Mouse (Mus musculus) common myeloid progenitor, adult 5-6 weeks (primary cell): ENCODE measurements around the gene Pdyn. TPM values are rescaled to one million over a fixed set of nuclear protein-coding genes. Genes with fewer than 3 reads are reported as not detected.

Experiments
- ATAC-seq: replicated peaks from 2 replicates; pipeline ENCODE4 v1.8.0; 2016; ENCODE audit warnings: low read depth, mild to moderate bottlenecking, moderate TSS enrichment, inconsistent platforms; ENCODE audit not compliant: poor library complexity, severe bottlenecking
- total RNA-seq: library from RNA; stranded (forward); fragments of 200-1000, 187-1606 nt; gene quantifications from 2 replicates; pipeline ENCODE4 v1.2.3, GENCODE M21; 2017

Gene Pdyn
- not detected in 2 replicates for total RNA-seq

DNA sequence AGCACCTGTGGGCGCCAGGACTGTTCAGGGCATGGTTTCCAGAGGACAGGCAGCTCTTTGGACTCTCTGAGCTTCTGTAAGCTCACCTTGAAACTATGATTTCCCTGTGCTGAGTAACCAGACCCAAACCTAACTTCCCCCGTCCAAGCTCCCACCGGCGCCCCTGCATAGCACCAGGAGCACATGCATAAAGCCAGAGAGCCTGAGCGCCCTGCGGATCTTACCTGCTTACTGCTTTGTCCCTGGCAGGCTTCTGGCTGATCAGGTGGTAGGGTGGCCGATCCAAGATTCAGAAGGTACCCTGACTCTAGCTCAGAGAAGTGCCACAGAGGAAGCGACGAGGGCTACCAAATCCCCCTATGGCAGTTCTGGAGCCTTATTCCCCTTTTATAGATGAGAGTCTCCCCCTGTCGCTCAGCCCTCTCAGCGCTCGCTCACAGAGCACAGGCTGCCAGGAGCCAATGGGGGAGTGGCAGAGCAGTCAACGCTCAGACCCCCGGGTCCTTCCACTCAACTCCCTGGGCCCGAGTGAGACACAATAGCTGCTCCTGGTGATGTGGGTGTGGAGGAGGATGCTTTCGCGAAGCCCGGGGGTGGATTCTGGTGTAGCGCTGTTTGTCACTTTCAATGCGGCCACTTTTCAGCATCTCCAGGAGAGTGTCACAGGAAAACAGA lies at the start of gene Pdyn:
Gene Pdyn, minus strand, starts transcription at position 361 of the 675 bp plus-strand sequence.
- no peak for ATAC-seq

DNA sequence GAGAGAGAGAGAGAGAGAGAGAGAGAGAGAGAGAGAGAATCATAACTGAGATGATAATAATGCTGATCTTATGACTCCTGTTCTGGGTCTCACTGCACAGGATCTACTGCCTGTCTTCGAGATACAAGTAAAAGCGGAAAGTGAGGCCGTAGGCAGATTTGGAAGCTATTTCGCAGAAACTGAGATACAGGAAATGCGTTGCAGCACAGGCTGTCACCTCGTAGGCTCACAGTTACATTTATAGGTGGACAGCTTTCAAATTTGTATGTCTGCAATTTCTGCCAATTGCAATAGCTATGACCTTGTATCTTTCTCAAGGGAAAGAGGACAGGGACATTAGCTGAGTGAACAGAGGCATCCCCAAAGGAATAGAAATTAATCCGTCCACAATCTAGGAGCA lies 42.4 kb upstream of the Pdyn start:
- ATAC-seq = no peak

DNA sequence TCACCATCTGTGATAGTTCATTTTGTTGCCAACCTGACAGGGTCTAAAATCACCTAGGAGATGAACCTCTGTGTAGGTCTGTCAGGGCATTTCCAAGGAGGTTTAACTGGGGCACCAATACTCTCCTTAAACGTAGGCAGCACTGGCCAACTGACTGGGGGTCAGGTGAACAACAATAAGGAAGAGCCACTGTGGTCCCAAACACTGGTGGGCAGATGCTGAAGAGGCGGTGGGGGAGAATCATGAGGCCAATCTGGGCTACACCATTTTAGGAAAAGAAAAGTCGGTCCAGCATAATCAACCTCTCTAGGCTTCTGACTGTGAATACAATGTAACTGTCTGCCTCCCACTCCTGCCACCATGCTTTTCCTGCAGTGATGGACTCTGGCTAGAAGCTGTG lies 40.9 kb upstream of the Pdyn start:
- no peak for ATAC-seq

- ATAC-seq = no peak
Observed at GRCm38 (mm10) chr2:129734031-129734430, 34.4 kb upstream of the Pdyn start.

DNA sequence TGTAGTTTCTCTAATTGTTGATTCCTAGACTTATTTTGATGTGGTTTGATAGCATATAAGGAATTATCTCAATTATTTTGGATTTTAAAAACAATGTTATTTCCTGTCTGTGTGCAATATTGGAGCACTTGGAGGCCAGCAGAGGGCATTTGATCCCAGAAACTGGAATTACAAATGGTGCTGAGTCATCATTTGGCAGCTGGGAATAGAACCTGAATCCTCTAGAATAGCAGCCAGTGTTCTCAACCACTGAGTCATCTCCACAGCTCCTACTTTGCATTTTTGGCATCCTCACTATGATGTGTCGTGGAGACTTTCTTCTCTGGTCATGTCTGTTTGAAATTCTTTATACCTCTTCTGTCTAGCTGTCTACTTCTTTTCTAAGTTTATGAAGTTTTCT lies 30.0 kb upstream of the Pdyn start:
- ATAC-seq = no peak

GRCm38 (mm10) chr2:129715671-129716070 lies 16.0 kb upstream of the Pdyn start:
- peak; percentile 86 for ATAC-seq

GRCm38 (mm10) chr2:129713026-129713544 lies 13.4 kb upstream of the Pdyn start:
- ATAC-seq = no peak

DNA sequence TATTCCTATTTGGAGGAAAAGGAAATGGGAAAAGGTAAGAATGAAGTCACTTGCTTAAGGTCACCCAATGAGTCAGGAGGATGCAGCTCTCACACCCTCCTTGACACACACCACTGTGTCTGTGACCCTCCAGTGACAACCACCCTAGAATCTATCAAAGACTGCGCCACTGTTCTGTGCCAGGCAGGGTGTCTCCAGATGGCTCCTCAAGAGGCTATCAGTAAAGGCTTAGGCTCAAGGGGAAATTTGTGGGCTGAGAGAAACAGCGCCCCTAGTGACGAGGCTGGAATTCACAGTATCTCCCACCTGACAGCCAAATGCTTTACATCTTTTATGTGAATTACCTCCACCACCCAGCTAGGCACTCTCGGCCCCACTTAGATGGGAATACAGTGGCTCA lies 3.6 kb downstream of the Pdyn start:
- ATAC-seq = peak; percentile 68

GRCm38 (mm10) chr2:129694303-129694702 lies 5.3 kb downstream of the Pdyn start:
- peak; percentile 36; the same call in 1 of the 2 replicates for ATAC-seq

- ATAC-seq = no peak
Observed at GRCm38 (mm10) chr2:129692694-129693093, 7.0 kb downstream of the Pdyn start.

DNA sequence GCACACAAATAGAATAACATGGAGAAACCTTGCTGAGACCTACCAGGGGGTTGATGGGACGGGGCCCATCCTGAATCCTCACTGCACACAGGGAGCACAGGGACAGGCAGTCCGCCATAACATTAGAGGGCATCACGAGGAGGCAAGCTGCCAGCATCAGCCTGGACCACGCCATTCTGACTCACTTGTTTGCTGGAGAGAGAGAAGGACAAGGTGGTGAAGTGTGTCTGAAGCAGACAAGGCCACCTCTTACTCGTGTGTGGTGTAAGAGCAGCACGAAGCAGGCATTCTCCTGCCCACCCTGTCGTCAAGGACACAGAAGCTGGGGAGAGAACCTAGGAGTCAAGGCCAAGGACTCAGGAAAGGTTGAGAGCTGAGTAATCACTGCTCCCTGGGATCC lies 9.9 kb downstream of the Pdyn start:
- ATAC-seq = no peak

DNA sequence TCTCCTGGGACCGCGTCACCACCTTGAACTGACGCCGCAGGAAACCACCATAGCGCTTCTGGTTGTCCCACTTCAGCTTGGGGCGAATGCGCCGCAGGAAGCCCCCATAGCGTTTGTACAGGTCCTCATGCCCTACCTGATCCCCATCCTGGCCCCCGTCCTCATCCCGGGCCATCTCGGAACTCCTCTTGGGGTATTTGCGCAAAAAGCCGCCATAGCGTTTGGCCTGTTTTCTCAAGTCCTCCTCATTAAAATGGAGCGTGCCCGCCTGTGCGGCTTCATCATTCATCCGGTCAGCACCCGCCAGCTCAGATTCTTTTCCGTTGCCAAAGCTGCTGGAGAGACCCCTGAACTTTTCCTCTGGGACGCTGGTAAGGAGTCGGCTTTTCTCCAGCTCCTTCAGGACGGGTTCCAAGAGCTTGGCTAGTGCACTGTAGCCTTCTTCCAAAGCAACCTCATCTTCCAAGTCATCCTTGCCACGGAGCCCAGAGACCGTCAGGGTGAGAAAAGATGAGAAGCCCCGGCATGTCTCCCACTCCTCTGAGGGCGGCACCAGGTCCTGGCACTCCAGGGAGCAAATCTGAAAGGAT lies 11.5 kb downstream of the Pdyn start:
- no peak for ATAC-seq

- ATAC-seq = no peak
Observed at GRCm38 (mm10) chr2:129686908-129687307, 12.7 kb downstream of the Pdyn start.

DNA sequence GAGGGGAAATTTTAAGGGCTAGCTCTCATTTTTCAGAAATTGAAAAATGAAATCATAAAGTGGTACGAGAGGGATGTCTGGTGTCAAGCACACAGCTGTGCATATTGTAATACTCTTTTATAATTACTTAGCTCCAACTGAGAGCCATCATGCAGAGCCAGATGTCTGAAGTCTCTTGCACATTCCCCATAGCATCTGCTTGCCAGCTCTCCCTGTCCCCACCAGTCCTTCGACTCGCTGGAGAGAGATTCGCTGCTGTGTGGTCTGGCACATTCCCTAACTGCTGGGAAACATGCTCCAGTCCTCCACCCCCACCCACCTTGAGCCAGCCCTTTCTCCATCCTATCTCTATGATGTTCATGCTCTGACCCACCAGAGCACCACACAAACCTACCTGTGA lies 15.6 kb downstream of the Pdyn start:
- ATAC-seq = no peak

- no peak for ATAC-seq
Observed at GRCm38 (mm10) chr2:129680236-129680635, 19.4 kb downstream of the Pdyn start.

- ATAC-seq = no peak
Observed at GRCm38 (mm10) chr2:129679066-129679465, 20.6 kb downstream of the Pdyn start.

- ATAC-seq = no peak
Observed at GRCm38 (mm10) chr2:129677664-129678063, 22.0 kb downstream of the Pdyn start.

GRCm38 (mm10) chr2:129674935-129675634 lies 24.6 kb downstream of the Pdyn start:
- ATAC-seq = peak; percentile 100

GRCm38 (mm10) chr2:129671911-129672310 lies 27.7 kb downstream of the Pdyn start:
- no peak for ATAC-seq

DNA sequence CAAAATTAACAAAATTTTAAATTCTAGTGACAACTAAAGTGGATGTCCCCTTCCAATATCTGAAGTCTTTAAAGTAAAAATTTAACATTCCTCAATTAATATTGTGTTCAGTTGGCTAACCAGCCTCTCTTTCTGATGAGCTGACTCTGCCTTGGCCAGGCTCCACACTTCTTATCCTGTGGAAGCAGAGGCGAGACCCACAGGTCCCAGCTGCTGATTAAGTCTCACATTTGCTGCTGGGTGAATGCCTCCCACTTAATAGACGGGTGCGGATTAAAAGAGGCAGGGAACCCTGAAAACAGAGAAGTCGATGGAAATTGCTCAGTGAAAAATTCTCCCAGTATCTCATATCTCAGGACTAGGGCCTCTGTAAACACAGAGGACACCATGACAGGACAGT lies 37.2 kb downstream of the Pdyn start:
- no peak for ATAC-seq

DNA sequence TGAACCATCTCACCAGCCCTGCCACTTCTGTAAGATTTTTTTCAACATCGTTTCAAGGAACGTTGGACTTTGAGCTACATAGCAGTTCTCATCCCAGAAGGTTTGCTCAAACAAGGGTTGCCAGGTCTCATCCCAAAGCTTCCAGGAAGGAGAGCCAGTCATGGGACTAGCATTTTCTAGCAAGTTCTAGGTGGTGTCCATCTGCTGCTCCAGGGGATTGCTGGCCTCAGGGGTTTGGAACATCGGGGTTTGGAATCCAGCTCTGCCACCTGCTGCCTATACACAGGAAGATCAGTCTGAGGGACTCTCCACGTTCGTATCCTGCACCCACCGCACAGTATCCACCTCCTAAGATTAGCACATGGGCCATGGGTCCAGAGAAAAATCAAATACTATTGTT lies 39.6 kb downstream of the Pdyn start:
- no peak for ATAC-seq
